Mouse (Mus musculus) neural tube, embryonic 13.5 days (tissue): ENCODE data around the gene Tbc1d7. TPM values are rescaled to one million over a fixed set of nuclear protein-coding genes. Genes with fewer than 3 reads are reported as not detected.

Experiments used
- ATAC-seq: fragments of 200-750 bp; cut with Nextera tagmentation; 2 replicates; pipeline ENCODE4 v1.8.0; 2017; ENCODE audit warnings: low read depth, mild to moderate bottlenecking, moderate TSS enrichment, moderate library complexity
- H3K27ac ChIP-seq: fragments of 300-500 bp; sonication (generic); replicated peaks from 2 replicates; pipeline ENCODE4 v1.5.1; 2015; ENCODE audit warnings: moderate library complexity, mild to moderate bottlenecking, inconsistent platforms
- H3K27me3 ChIP-seq: fragments of 300-500 bp; sonication (generic); 2 replicates; pipeline ENCODE4 v1.6.1; 2015; ENCODE audit warnings: mild to moderate bottlenecking, inconsistent platforms
- H3K36me3 ChIP-seq: fragments of 300-500 bp; sonication (generic); 2 replicates; pipeline ENCODE4 v1.6.1; 2015; ENCODE audit warnings: mild to moderate bottlenecking, inconsistent platforms
- H3K4me1 ChIP-seq: fragments of 300-500 bp; sonication (generic); replicated peaks from 2 replicates; pipeline ENCODE4 v1.6.1; 2015; ENCODE audit warnings: inconsistent platforms
- H3K4me2 ChIP-seq: fragments of 300-500 bp; sonication (generic); 2 replicates; pipeline ENCODE4 v1.6.1; 2015; ENCODE audit warnings: inconsistent platforms, mild to moderate bottlenecking, moderate library complexity
- H3K4me3 ChIP-seq: fragments of 300-500 bp; sonication (generic); 2 replicates; pipeline ENCODE4 v1.5.1; 2015; ENCODE audit warnings: mild to moderate bottlenecking, inconsistent platforms
- H3K9ac ChIP-seq: fragments of 300-500 bp; sonication (generic); 2 replicates; pipeline ENCODE4 v1.6.1; 2015; ENCODE audit warnings: moderate library complexity, mild to moderate bottlenecking, inconsistent platforms
- H3K9me3 ChIP-seq: fragments of 300-500 bp; sonication (generic); 2 replicates; pipeline ENCODE4 v1.6.1; 2016; ENCODE audit warnings: inconsistent platforms
- WGBS: fragments of 180-500 bp; shearing (Covaris S2); methylation state at CpG from one replicate; pipeline ENCODE4 v1.1.7; 2015; 5-methylcytosine and 5-hydroxymethylcytosine counted together
- polyA plus RNA-seq: library from polyadenylated mRNA; unstranded; fragments of >200 nt; fragmentation: Nextera tagmentation; extraction: Ambion mirVana; gene quantifications from 2 replicates; pipeline ENCODE4 v1.2.1, GENCODE M21; 2015

The Tbc1d7 gene
- polyA plus RNA-seq, 1 experiment from 2014 or later = 85.8 TPM

DNA sequence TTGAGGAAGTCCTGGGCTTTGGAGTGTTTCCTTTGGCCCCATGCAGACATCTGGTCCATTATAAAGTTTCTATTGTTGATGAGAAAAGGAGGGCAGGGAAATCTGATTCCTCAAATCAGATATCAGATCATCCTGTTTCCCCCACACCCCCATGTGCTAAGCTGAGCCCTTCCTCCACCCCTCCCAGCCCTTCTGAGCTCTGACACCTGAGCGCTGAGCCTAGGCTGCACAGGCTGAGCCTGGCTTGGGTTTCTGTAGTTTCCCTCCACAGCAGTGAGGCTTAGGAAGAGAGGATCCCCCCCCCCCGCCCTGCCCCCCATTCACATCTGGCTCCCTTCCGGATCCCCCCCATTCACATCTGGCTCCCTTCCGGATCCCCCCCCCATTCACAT, 46.6 kb downstream of the Tbc1d7 start:
- H3K9ac ChIP-seq = no peak overlapping the region
- ATAC-seq = no peak
- H3K9me3 ChIP-seq = no peaks in the 10 kb centered on the region
- peak overlapping the region; percentile 29; the same call in 1 of the 2 replicates for H3K4me2 ChIP-seq
- no peak overlapping the region for H3K27ac ChIP-seq
- H3K27me3 ChIP-seq = no peaks in the 10 kb centered on the region
- peaks cover 22% of the 10 kb centered on the region for H3K4me1 ChIP-seq
- 67% methylated on average over 4 of the region's 4 CpGs for WGBS
- no peaks in the 10 kb centered on the region for H3K36me3 ChIP-seq
- H3K4me3 ChIP-seq = no peak overlapping the region

DNA sequence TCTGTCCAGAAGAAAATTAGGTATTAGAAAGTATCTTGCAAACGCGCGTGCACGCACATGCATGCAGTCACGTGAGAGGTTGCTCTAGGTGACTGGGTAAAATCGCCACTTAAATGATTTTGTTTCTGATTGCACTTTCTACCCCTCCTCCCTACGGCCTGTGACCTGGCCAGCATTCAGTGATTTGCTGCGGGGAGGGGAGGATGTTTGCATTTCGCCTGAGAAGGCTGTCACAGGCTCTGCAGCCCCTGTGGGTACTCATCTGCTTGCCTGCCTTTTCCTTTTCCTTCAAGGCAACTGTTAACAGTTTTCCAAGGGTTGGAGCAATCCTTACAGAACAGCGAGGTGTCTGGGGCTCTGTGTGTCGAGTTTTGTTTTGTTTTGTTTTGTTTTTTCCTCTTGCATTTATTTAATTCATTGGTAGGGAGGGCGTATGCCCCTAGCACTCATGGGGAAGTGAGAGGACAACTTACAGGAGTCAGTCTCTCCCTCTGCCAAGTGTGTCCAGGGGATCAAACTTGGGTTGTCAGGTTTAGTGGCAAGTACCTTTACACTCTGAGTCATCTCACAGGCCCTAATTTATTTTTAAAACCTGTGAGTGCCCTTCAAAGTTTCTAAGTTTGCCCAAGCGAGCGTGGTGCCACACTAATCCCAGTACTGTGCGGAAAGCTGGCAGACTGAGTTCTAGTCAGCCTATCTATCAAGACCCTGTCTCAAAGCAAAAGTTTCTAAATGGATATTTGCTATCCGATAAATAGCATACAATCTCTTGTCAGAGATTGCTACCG, 47.2 kb downstream of the Tbc1d7 start:
- peak overlapping the region; percentile 29 for H3K4me2 ChIP-seq
- no peak for ATAC-seq
- 53% methylated on average over 17 of the region's 17 CpGs for WGBS

DNA sequence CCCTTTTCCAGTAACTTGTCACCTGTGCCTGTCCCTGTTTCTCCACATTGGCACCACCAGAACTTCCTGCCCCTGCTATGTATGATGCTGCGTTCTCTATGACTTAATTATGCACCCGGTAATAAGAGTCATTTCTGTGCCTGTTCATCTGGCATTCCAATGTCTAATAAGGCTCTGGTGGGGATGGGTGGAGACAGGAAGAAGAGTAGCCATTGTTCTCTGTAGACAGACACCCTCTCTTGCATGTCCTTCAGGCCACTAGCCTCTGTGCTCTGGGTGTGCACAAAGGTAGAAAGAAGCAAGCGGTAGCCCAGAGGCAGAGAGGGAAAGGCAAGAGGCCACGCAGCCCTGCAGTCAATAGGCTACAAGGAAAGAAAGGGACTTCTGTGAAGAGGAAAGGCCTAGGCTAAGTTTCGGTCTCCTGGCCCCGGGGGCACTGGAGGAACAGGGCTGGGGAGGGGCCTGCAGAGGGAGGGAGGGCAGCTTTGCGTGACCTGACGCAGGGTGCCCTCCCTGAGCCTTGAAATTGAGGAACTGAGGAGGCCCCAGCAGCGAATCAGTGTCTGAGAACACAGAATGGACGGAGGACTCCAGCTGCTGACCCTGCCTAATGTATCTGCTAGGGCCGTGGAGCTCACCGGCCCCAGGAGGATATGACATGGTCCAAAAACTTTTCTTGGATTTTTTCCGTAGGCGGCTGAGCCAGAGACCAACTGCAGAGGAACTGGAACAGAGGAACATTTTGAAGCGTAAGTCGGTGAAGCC, 48.8 kb downstream of the Tbc1d7 start:
- 0 out of 2 replicates have a peak overlapping the region, but pooled peaks have one; percentile 29 for H3K4me2 ChIP-seq
- peak overlapping the region; percentile 6; the same call in 1 of the 2 replicates for H3K4me3 ChIP-seq
- no peaks in the 10 kb centered on the region for H3K36me3 ChIP-seq
- 71% methylated on average over 16 of the region's 16 CpGs for WGBS
- no peak overlapping the region for H3K27ac ChIP-seq
- ATAC-seq = no peak
- no peaks in the 10 kb centered on the region for H3K27me3 ChIP-seq
- H3K9ac ChIP-seq = peak overlapping the region; percentile 17; the same call in 1 of the 2 replicates
- H3K4me1 ChIP-seq = peaks cover 22% of the 10 kb centered on the region
- H3K9me3 ChIP-seq = no peaks in the 10 kb centered on the region

More for the DNA sequence above, 47.2 kb downstream of the Tbc1d7 start:
- H3K27me3 ChIP-seq = no peaks in the 10 kb centered on the region
- no peaks in the 10 kb centered on the region for H3K9me3 ChIP-seq
- no peak overlapping the region for H3K27ac ChIP-seq
- peaks cover 22% of the 10 kb centered on the region for H3K4me1 ChIP-seq
- H3K36me3 ChIP-seq = no peaks in the 10 kb centered on the region
- H3K9ac ChIP-seq = no peak overlapping the region
- H3K4me3 ChIP-seq = no peak overlapping the region

DNA sequence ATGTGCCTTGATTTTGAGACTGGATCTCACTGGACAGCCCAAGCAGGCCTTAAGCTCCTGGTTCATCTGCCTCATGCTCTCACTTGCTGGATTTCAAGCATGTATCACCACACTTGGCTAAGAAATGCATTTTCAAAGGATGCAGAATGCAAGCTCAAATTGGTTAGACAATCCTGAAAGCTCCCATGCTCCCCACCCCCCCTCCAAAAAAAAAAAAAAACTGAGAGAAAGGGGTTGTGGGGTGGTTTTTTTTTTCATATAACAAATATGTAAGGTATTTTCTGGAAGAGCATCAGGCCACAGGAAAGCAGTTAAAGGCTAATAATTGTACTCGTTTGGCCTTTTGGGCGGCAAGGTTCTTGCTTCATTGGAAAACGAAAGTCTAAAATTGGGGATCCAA, 58.2 kb downstream of the Tbc1d7 start:
- no peak overlapping the region for H3K4me3 ChIP-seq
- H3K9me3 ChIP-seq = no peaks in the 10 kb centered on the region; the same call in 1 of the 2 replicates
- ATAC-seq = no peak
- no peak overlapping the region for H3K27ac ChIP-seq
- H3K9ac ChIP-seq = no peak overlapping the region
- no peaks in the 10 kb centered on the region for H3K27me3 ChIP-seq
- H3K4me2 ChIP-seq = no peak overlapping the region
- H3K4me1 ChIP-seq = 0 out of 2 replicates have a peak, but pooled peaks cover 5% of the 10 kb centered on the region
- no peaks in the 10 kb centered on the region for H3K36me3 ChIP-seq
- WGBS = 93% methylated on average over 3 of the region's 3 CpGs

DNA sequence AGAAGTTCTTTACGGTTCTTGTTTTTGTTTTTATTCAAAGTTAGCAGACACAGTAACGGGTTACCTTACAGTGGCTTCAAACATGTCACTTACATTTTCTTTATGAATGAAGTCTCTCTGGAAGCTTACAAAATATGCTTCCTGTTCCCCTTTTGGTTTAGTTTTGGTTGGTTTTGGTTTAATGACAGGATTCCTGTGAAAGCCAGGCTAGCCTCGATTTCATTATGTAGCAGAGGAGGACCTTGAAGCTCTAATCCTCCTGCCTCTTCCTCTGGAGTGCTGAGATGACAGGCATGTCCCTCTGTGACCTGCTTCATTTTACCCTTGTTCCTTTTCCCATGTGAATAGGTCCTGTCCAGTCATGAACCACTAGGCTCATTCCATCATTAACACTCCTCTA, 58.6 kb downstream of the Tbc1d7 start:
- Histone ChIP-seq H3K4me1 (0 out of 2 replicates have a peak, but pooled peaks cover 5% of the 10 kb centered on the region), H3K27ac (no peak overlapping the region)
- WGBS = 86% methylated on average over 3 of the region's 3 CpGs

DNA sequence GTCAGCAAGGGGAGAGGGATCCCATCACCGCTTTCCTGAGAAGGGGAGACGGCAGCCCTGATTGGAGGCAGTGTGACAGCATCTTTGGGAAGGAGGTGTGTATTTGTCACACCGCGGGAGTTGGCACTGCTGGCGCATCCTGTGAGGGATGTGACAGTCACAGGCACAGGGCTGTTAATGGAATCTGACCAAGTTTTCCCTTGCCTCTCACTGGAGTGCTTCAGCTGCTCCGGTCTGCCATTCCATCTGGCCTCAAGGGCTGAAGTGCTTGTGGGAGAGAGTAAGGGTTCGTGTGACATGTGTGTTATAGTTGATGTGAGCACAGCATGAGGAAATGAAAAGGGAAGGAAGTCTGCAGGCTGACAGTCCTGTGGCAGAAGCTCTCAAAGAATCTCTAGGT, 59.0 kb downstream of the Tbc1d7 start:
- Histone ChIP-seq H3K9ac (no peak overlapping the region), H3K27me3 (no peaks in the 10 kb centered on the region), H3K9me3 (no peaks in the 10 kb centered on the region; the same call in 1 of the 2 replicates), H3K4me2 (no peak overlapping the region), H3K36me3 (no peaks in the 10 kb centered on the region), H3K27ac (no peak overlapping the region), H3K4me3 (no peak overlapping the region), H3K4me1 (0 out of 2 replicates have a peak, but pooled peaks cover 5% of the 10 kb centered on the region)
- WGBS = 76% methylated on average over 7 of the region's 7 CpGs
- no peak for ATAC-seq

More for the DNA sequence above, 58.6 kb downstream of the Tbc1d7 start:
- no peak overlapping the region for H3K9ac ChIP-seq
- no peaks in the 10 kb centered on the region; the same call in 1 of the 2 replicates for H3K9me3 ChIP-seq
- no peaks in the 10 kb centered on the region for H3K27me3 ChIP-seq
- no peak overlapping the region for H3K4me3 ChIP-seq
- no peak overlapping the region for H3K4me2 ChIP-seq
- no peaks in the 10 kb centered on the region for H3K36me3 ChIP-seq
- no peak for ATAC-seq

DNA sequence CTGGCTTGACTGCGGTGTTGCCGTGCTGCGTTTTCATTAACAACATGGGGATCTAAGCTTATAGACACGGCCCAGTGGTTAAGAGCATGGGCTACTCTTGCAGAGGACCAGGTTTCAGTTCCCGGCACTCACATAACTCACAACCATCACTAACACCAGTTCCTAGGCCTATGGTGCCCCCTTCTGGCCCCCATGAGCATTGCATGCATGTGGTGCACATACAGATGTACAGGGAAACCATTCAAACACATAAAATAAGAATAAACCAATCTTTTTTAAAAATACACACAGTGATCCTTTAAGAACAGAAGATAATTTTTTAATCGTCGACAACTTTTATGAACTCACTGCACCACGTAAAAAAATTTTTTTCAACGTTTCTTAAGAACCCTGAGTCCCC, 66.8 kb downstream of the Tbc1d7 start:
- H3K9me3 ChIP-seq = peaks cover 7% of the 10 kb centered on the region; the same call in 1 of the 2 replicates
- no peak for ATAC-seq
- H3K36me3 ChIP-seq = 0 out of 2 replicates have a peak, but pooled peaks cover 7% of the 10 kb centered on the region
- no peak overlapping the region for H3K4me3 ChIP-seq
- 0 out of 2 replicates have a peak, but pooled peaks cover 5% of the 10 kb centered on the region for H3K4me1 ChIP-seq
- no peaks in the 10 kb centered on the region for H3K27me3 ChIP-seq
- WGBS = 98% methylated on average over 9 of the region's 9 CpGs
- no peak overlapping the region for H3K27ac ChIP-seq
- H3K9ac ChIP-seq = no peak overlapping the region
- H3K4me2 ChIP-seq = no peak overlapping the region

DNA sequence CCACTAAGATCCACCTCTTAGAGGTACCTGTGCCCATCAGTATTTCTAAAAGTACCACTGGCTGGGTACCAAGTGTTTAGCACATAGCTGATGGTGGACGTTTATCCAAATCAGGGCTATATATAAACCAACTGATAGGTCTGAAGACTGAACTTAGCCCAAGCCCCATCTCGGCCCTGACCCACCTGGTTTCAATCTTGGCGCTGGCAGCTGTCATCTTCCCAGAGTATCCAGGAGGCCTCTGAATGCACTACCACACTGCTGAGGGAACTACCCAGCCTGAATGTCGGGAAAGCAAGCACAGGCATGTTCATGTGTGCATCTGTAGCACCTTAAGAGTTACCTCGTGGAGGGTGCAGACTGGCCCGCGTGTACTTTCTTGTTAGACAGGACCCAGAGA, 68.4 kb downstream of the Tbc1d7 start:
- WGBS = 88% methylated on average over 7 of the region's 7 CpGs
- no peak overlapping the region for H3K9ac ChIP-seq
- peaks cover 15% of the 10 kb centered on the region; the same call in 1 of the 2 replicates for H3K36me3 ChIP-seq
- 0 out of 2 replicates have a peak, but pooled peaks cover 5% of the 10 kb centered on the region for H3K4me1 ChIP-seq
- no peak overlapping the region for H3K4me3 ChIP-seq
- H3K27ac ChIP-seq = no peak overlapping the region
- H3K4me2 ChIP-seq = no peak overlapping the region
- no peaks in the 10 kb centered on the region for H3K27me3 ChIP-seq
- ATAC-seq = no peak
- peaks cover 7% of the 10 kb centered on the region; the same call in 1 of the 2 replicates for H3K9me3 ChIP-seq

Other genes starting within 250 kb of the Tbc1d7 start
- 1.8 and 2.0 TPM in 2 replicates for gene Gfod1, start 132.7 kb upstream of the Tbc1d7 start, polyA plus RNA-seq
- gene Sirt5, start 194.0 kb upstream of the Tbc1d7 start, polyA plus RNA-seq = 30.6 and 33.4 TPM in 2 replicates
- 159 and 170 TPM in 2 replicates for gene Nol7, start 226.9 kb upstream of the Tbc1d7 start, polyA plus RNA-seq